ENCODE assay signal across 27 mouse cellular contexts in the genomic region with DNA sequence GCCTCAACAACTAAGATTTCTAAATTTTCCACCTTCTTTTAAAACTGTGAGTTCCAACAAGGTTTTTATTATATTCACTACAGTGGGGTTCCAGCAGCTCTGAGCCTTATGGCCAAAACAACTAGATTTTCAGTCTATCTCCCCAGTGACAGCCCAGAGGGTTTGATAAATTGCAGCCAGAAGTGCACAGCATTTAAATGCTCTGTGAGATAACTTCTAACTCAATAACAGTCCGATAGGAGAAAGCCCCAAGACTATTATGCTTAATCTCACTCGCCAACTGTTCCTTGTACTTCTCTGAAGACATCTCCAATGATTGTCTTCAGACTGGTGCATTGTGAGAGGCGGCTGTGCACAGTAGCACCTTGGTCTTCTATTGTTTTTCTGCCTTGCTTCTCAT.
"Had no signal": no experiment of that assay in that cellular context is flagged by ENCODE, and none has a peak within 500 bp of the region (broad histone marks: within the 10 kb centered on the region; RNA-seq: fewer than 3 reads in every experiment).

No protein-coding gene starts in this region.

- H3K4me1 ChIP-seq: embryonic facial prominence, embryonic 10.5 days; embryonic facial prominence, embryonic 12.5 days; embryonic facial prominence, embryonic 13.5 days; embryonic facial prominence, embryonic 15.5 days; forebrain, embryonic 10.5 days; forebrain, embryonic 12.5 days; forebrain, embryonic 13.5 days; forebrain, embryonic 15.5 days; heart, embryonic 10.5 days had no signal

- H3K27ac ChIP-seq: embryonic facial prominence, embryonic 10.5 days; embryonic facial prominence, embryonic 12.5 days; embryonic facial prominence, embryonic 13.5 days; embryonic facial prominence, embryonic 15.5 days; forebrain, embryonic 10.5 days; forebrain, embryonic 12.5 days; forebrain, embryonic 13.5 days; forebrain, embryonic 15.5 days; gastrocnemius, adult 2 months; heart, adult 2 months; heart, embryonic 10.5 days had no signal

- H3K36me3 ChIP-seq: embryonic facial prominence, embryonic 10.5 days; embryonic facial prominence, embryonic 12.5 days; embryonic facial prominence, embryonic 13.5 days; embryonic facial prominence, embryonic 15.5 days; forebrain, embryonic 10.5 days; forebrain, embryonic 12.5 days; forebrain, embryonic 15.5 days; heart, embryonic 10.5 days had no signal

- H3K4me2 ChIP-seq: embryonic facial prominence, embryonic 12.5 days; embryonic facial prominence, embryonic 13.5 days; embryonic facial prominence, embryonic 15.5 days; forebrain, embryonic 12.5 days; forebrain, embryonic 13.5 days; forebrain, embryonic 15.5 days had no signal

- H3K4me3 ChIP-seq: embryonic facial prominence, embryonic 10.5 days; embryonic facial prominence, embryonic 12.5 days; embryonic facial prominence, embryonic 13.5 days; embryonic facial prominence, embryonic 15.5 days; erythroblast, embryonic 14.5 days; forebrain, embryonic 10.5 days; forebrain, embryonic 12.5 days; forebrain, embryonic 13.5 days; forebrain, embryonic 15.5 days; gastrocnemius, adult 2 months; heart, adult 2 months; heart, embryonic 10.5 days had no signal

- ATAC-seq: forebrain, embryonic 13.5 days; forebrain, embryonic 14.5 days; forebrain, embryonic 15.5 days; forebrain, embryonic 16.5 days; forebrain, postnatal 0 days had no signal

- H3K9me3 ChIP-seq: embryonic facial prominence, embryonic 10.5 days; embryonic facial prominence, embryonic 12.5 days; embryonic facial prominence, embryonic 13.5 days; embryonic facial prominence, embryonic 15.5 days; forebrain, embryonic 10.5 days; forebrain, embryonic 12.5 days; forebrain, embryonic 13.5 days; forebrain, embryonic 15.5 days; heart, embryonic 10.5 days had no signal

- H3K9ac ChIP-seq: embryonic facial prominence, embryonic 12.5 days; embryonic facial prominence, embryonic 13.5 days; embryonic facial prominence, embryonic 15.5 days; forebrain, embryonic 12.5 days; forebrain, embryonic 13.5 days; forebrain, embryonic 15.5 days; forebrain, postnatal 0 days had no signal

- H3K27me3 ChIP-seq: embryonic facial prominence, embryonic 12.5 days; embryonic facial prominence, embryonic 13.5 days; embryonic facial prominence, embryonic 15.5 days; forebrain, embryonic 12.5 days; forebrain, embryonic 13.5 days; forebrain, embryonic 15.5 days had no signal

- DNase-seq: cerebellum, adult 9-11 months; cerebellum, postnatal 10 days; cerebellum, postnatal 14 days; cerebellum, postnatal 25 days; cerebellum, postnatal 36 days; embryo, embryonic 11 days; forebrain, postnatal 0 days; gastrocnemius, adult 2 months; gastrocnemius, postnatal 10 days; gastrocnemius, postnatal 14 days; gastrocnemius, postnatal 25 days; gastrocnemius, postnatal 36 days; heart, adult 11 months; heart, adult 18-20 months; heart, adult 2 months had no signal
